Mouse (Mus musculus) right cerebral cortex, postnatal 14 days (tissue): ENCODE results near the gene R3hcc1l.

Experiments
- DNase-seq: peaks from one replicate; pipeline ENCODE4 v3.0.0; 2022

Gene R3hcc1l

DNA sequence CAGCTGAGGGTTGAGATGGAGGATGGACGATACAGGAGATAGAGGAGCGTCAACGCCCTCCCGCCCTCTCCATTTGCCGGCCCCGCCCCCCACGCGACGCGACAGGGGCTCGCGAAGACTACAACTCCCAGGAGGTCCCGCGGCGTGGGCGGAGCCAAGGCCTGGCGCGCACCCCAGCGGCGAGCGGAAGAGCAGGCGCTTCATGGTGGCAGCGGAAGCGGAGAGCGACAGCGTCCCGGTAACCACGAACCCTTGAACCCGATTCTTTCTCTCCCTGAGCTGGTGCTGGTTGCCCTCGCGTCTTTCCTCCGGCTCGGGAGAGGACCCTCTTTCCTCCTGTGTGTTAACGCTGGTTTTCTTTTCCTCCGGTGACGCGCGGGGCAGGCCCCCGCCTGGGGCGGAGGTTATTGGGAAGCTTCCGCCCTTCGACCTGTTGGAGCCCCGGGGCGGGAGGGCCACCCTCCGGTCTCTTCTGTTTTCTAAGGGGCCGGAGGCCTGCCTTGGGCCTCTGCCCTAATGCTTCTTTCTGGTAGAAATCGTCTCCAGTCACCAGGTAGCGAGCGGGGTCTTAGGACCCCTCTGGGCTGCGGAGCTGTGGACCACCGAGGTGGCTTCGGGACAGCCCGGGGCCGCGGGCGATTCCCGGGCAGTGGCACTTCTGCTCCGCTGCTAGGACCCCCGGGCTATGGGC is at the start of gene R3hcc1l:
Gene R3hcc1l (plus strand): TSS at position 140 of the 691 bp plus-strand sequence.
- peak; percentile 99 for DNase-seq

- no peak for DNase-seq
These were observed 47.0 kb upstream of the R3hcc1l start for GRCm38 (mm10) chr19:42471571-42471970.

GRCm38 (mm10) chr19:42472831-42473230 is 45.7 kb upstream of the R3hcc1l start:
- DNase-seq: no peak

GRCm38 (mm10) chr19:42477769-42478168 is 40.8 kb upstream of the R3hcc1l start:
- no peak for DNase-seq

- no peak for DNase-seq
These were observed 40.3 kb upstream of the R3hcc1l start for GRCm38 (mm10) chr19:42478303-42478702.

- no peak for DNase-seq
These were observed 33.1 kb upstream of the R3hcc1l start for GRCm38 (mm10) chr19:42485443-42485842.

DNA sequence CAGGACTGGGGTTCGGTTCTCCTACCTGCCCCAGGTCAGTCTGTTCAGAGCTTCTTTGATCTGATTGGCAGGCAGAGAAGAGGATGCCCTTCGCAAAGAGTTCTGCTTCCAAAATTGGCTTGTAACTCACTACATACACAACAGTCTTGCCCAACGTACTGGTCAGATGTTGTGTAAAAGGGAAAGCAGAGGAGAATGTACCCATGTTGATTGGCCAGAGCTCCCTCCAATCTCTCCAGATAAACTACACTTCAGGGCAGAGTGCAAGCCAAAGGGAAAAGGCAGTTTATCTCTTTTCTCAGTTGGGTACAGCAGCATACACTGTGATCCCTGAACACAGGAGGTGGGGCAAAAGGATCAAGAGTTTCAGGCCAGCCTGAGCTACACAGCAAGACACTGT is 31.3 kb upstream of the R3hcc1l start:
- no peak for DNase-seq

DNA sequence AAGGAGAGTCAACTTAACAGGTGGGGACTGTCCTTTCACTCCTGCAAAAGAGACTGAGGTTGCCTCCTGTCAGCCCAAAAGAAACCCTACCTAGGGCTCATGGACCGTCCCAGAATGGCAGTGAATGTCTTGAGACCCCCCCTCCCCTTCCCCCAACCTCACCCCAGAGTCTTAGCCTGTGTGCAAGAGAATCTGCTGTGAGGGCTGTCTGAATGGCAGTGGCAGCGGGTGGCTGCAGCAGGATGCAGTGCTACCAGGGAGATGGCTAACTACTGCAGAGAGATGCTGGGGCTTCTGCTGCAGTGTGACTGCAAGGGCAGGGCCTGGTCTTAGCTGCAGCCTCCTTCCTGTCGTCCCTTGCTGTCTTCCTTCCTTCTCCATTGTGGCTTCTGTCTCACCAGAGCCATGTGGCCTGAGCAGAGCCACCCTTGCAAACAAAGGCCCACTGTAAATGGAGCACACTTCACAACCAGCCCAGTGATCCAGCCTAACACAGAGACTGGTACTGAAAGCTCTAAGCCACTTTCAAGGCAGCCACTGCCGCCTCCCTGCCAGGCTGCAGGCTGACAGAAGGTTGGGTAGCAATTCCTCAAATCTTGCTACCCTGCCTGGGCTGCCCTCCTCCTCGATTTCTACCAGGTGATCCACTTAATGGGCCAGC is 25.2 kb upstream of the R3hcc1l start:
- DNase-seq: no peak

GRCm38 (mm10) chr19:42504156-42504555 is 14.4 kb upstream of the R3hcc1l start:
- DNase-seq: no peak

GRCm38 (mm10) chr19:42509625-42510024 is 8.9 kb upstream of the R3hcc1l start:
- no peak for DNase-seq

- no peak for DNase-seq
These were observed 8.0 kb upstream of the R3hcc1l start for GRCm38 (mm10) chr19:42510276-42511171.

GRCm38 (mm10) chr19:42515656-42516055 is 2.9 kb upstream of the R3hcc1l start:
- no peak for DNase-seq

GRCm38 (mm10) chr19:42516121-42516520 is 2.4 kb upstream of the R3hcc1l start:
- no peak for DNase-seq

DNA sequence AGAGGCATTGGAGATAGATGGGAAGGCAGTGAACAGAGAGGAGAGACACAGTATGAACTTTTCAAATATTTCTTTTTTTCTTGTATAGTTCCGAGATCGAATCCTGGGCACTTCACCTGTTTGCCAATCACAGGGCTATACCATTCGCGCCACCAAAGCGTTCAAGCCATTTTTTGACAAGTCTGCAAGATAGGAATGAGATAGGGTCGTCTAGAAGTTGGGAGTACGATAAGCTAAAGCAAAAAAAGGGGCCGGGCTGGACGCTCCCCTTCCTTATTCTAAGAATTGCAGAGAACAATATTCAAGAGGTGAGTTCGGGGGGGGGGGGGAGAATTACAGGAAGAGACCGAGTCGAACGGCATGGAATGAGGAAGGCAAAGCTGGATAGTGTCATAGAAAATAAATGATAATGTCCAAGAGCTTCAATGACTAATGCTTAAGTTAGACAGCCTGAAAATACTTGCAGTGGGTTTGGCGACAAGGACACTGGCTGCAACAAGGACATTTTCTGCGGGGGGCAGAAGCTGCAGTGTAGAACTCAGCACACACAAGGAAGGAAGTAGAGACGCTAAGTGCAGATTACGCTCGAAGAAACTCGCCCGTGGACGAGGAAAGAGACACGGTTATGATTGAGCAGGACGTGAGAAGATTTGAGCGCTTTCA is 471 bp upstream of the R3hcc1l start:
- DNase-seq: no peak

DNA sequence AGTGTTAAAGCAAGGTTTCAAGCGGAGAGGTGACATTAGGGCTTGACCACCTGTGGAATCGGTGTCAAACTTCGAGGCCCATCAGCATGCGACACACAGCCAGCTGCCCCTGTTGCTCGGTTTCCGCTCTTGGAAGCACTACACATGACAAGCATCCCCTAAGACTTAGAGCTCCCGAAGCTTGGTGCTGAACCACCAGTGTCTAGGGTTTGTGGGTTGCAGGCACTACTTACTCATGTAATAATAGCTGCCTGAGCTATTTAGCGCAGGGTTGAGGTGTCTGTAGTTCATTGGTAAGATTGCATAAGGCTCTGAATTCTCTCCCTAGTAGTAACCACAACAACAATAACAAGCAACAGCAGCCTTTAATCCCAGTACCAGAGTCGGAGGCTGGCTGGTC is 1.2 kb downstream of the R3hcc1l start:
- no peak for DNase-seq

- no peak for DNase-seq
These were observed 6.1 kb downstream of the R3hcc1l start for GRCm38 (mm10) chr19:42524703-42525102.

DNA sequence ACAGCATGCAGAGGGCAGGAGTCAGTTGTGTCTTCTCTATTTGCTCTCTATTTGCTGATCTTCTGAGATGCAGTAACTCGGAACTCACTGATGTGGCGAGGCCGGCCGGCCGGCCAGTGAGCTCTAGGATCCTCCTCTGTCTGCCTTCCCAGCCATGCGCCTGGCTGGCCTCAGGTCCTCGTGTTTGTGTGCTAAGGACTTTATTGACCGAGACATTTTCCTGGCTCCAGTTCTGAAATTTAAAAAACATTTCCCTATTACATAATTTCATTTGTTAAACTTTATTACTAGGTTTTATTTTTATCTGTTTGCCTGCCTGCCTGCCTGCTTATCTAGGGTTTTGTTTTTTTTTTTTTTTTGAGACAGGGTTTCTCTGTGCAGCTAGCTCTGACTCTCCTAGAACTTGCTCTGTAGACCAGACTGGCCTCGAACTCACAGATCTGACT is 11.5 kb downstream of the R3hcc1l start:
- no peak for DNase-seq

DNA sequence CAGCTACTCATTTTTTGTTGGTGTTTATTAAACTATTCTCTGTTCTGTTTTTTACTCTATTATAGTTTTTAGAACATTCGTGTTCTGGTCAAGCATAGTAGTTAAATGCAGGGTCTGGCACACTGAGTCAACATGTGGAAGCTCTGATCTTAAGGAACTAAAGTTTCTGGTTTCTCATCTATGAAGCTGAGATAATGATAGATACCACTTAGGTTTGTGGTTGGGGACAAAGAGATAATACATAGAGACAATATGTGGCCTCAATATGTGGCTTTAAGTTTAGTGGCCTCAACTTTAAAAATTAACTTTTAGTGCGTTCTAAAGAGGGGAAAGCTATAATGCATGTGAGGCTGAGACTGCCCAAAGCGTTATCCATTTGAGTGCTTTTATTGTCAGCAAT is 15.9 kb downstream of the R3hcc1l start:
- DNase-seq: no peak

GRCm38 (mm10) chr19:42537600-42537999 is 19.0 kb downstream of the R3hcc1l start:
- DNase-seq: no peak

DNA sequence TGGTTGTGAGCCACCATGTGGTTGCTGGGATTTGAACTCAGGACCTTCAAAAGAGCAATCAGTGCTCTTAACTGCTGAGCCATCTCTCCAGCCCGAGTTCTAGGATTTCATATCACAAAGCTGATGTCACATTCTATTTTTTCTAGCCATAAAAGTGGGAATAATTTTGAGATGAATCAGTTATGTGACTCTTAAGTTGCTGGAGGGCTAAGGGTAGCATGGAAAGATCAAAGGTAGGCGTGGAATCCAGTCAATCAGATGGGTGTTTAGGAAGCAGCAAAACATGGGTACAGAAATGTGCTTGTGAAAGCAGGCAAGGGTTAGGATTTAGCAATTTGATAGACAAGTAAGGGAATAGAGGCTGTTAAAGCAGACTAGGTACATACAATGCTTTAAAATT is 20.4 kb downstream of the R3hcc1l start:
- DNase-seq: no peak

DNA sequence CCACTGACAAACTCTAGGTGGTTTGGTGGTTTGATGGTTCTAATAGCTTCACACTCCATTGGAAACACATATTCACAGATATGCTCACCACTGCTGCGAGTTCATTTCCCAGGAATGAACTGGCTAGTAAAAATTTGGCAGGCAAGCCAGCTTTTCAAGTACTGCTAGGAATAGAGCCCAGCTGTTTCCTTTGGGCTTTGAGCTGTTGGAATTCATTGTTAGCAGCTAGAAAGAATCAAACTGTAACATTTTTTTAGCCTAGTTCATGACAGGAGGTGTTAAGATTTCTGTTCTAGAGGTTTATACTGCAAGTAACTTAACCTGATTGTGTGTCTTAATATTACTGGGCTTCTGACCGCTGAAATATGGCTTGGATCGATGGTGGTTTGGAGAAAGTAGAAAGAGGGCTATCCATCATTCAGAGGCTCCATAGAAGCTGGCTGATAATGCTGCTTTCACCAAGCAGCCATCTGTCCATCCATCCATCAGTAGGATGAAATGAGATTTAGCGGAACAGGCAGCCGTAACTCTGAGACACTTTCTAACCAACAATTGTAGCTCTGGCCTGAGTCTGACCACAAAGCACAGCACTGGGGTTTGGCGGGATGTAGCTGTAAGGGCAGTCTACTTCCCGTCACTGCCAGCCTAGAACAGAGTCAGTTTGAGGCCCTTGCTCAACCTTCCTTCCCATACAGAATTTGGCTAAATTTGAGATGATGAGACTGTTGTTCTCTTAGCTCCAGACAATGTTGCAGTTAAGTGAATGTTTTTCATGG is 21.0 kb downstream of the R3hcc1l start:
- no peak for DNase-seq

DNA sequence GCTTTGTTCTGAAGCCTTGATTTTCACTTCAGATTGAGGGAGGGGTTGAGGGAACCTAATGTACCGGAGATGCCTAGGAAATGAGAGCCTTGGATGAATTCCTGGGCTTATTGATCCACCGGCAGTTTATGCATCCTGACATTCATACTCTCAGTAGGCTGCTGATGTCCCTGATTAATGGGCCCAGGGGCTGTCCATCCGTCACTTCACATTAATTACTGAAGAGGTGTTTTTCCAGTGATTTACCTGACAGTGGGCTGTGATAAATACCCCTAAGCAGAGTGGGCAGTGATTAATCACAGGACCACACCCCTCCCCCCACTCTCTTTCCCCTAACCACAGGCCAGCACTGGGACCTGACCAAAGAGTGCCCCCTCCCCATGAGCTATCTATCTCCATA is 22.1 kb downstream of the R3hcc1l start:
- no peak for DNase-seq
